Mouse (Mus musculus): ENCODE results near the gene Mypn.
A peak's percentile ranks its signal among the peaks of the same experiment; 100 is the strongest.

Mypn gene

DNA sequence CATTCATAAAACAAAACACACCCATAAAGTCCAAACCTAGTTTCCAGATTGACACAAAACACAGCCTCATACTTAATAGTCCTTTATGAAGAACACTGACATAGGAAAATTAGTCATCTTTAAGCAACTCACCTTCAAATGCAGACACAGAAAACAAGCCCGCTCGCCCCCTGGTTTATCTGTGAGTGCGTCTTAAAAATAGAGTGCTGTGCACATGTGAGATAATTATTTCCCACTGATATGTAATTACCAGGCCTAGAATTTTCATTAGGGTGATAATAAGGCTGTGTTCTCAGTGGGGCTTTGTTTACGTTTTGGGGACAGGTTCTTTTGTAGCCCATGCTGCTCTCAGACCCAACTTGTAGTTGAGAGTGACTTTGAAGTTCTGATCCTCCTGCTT lies 4.7 kb downstream of the Mypn start:
- DNase-seq (ENCODE audit: low read depth, low spot score) = no peak

DNA sequence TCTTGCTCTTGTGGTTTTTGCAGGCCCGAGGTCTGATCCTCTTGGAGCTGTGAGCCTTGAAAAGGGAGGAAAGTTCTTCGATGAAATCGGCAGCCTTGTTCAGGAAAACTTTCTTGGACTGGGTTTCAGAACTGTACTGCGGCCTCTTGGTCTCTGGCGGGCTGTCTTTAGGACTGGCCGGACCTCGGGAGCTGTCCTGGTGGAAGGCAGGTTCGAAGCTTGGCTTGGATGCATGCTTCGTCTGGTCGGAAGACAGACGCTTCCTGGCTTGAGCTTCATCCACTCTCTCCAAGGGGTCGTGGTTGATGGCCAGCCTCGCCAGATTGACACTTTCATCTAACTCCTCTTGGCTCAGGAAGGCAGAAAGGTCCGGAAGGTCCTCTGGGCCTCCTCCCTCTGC lies 11.0 kb downstream of the Mypn start:
- DNase-seq (ENCODE audit: low read depth, low spot score) = no peak

DNA sequence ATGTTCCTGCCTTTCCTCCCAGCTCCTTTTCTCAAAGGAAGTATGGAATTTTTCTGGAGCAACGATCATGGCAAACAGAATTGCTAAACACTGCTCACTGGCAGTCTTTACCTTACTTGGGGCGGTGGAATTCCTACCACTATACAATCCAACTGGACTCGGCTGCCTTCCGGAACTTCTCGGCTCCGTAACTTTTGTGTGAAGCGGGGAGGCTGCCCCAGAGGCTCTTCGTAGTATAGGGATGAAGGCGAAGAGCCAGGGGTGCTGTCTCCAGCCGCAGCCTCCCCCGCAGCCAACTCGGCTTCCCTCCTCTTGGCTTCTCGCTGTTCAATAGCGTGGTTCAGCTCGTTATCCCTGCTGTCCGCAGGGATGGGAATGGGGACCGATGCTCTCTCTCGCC lies 11.5 kb downstream of the Mypn start:
- no peak for DNase-seq (ENCODE audit: low read depth, low spot score)

DNA sequence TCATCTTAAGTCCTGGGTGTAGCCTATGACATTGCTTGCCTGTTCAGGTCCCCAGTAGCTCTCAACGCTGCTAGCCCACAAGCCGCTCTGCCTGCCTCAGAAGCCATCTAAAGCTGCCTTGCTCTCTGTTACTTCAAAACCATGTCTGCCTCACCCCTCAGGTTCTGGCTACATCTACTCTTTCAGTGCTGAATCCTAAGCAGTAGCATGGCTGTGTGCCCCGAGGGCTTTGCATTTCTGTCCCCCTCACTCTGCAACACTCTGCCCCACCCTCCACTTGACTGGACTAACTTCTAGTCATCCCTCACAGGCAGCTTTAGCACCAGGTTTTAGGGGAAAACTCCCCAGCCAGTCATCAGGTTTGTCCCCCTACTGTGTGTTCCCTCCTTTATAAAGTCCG lies 19.3 kb downstream of the Mypn start:
- DNase-seq (ENCODE audit: low read depth, low spot score) = no peak

DNA sequence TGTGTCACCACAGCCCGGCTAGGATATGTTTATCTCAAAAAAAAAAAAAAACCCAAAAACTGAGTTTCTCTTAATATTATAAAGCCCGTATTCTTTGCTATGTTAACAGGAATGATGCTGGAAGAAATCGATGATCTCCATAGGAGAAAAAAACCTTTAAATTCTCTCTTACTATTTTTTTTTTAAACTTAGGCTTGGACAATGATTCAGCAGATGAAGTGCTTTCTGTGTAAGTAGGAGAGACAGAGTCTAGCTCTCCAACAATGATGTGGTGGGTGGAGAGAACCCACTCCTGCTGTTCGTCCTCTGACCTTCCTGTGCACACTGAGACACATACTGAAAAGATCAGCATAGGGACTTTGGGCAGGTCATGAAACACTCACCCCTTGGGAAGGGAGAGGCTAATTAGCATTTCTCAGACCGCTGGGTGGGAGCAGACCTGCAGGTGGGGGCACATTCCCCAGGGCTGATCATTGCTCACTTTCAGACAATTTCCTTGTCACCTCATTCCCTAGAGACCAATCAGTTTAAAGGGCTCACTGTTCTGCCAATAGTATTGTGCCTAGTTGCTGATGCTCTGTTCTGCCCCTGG lies 21.5 kb downstream of the Mypn start:
- DNase-seq (ENCODE audit: low read depth, low spot score) = no peak

DNA sequence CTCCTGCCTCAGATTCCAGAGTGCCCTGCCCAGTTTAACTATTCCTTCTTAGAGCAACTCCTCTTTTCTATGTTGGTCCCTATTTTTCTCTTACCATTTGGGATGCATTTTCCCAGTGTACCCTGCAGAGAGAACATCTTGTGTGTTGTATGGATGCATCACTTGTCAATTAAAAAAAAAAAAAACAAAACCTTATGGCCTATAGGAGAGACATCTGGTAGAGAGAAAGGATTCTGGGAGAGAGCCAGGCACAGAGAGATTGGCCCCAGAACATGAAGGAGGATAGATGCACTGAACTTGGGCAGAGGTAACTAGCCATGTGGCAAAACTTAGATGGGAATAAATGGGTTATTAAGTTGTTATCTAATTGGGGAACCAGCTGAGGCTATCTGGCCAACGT lies 22.6 kb downstream of the Mypn start:
- DNase-seq (ENCODE audit: low read depth, low spot score) = no peak

DNA sequence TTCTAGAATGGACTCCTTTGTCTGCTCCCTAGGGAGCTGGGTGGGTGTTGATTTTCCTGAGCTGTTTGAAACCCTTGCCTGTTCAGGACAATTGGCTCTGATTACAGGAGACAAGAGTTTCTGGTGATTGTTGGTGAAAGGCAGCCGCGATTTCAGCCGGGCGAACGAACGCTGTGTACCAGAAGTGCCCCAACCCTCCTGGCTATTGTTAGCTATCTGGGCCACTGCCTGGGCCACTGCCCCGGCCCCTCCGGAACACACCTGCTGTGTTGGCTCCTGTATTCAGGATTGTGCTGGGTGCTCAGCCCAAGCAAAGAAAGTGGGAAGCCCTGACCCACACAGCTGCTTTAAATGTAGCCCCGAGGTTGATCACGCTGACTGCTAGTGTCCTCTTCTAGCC lies 24.2 kb downstream of the Mypn start:
- DNase-seq (ENCODE audit: low read depth, low spot score) = no peak

DNA sequence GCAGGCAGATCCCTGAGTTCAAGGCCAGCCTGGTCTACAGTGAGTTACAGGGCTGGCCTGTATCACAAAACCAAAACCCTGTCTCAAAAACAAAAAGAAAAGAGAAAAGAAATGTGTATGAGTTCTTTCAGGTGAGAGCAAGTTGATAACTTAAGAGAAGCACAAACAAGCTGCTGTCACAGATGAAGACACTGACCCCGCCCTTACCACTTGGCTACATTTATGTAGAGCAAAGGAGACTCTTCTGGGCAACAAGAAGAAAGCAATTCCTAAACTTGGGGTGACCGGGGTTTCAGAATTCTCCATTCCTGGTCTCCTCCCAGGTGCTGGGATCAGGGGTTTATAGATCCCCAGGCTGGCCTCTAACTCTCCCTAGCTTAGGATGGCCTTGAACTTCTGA lies 25.4 kb downstream of the Mypn start:
- DNase-seq (ENCODE audit: low read depth, low spot score) = no peak

DNA sequence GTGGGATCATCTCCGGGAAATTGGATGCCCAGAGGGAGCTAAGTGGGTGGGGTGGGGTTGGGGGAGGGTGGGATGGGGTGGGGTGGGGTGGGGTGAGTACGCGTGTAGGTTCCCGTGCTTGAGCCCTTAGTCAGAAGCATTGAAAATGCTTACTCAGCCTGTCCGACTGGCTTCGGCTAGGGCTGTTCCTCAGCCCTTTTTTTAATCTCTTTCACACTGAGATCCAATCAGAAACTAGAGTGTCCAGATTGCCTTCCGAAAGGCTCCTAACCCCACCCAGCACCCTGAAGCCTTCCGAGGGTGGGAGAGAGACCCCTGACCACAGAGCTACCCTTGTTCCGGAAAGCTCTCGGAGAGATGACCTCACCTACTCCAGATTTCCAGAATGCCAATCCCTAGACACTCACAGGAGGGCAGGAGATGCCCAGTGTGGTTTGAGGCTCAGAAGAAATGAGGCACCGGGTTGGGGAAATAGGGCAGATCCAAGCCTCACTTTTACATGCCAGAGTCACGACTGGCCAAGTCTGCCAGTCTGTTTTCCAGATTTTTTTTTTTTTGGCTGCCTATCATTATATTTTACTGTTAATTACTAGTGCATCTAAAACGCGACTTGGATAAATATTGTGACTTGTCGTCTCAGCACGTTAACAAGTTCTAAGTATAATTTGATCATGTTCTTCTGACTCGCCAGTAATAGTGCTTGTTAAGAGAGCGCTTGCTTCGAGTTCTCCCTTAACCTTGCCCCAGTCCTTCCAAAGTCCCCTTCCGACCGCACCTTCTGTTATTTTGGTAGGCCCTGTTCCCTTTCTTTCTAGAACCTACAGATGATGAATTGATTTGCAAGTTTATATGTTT lies 26.2 kb downstream of the Mypn start:
- DNase-seq (ENCODE audit: low read depth, low spot score) = peak; percentile 15

DNA sequence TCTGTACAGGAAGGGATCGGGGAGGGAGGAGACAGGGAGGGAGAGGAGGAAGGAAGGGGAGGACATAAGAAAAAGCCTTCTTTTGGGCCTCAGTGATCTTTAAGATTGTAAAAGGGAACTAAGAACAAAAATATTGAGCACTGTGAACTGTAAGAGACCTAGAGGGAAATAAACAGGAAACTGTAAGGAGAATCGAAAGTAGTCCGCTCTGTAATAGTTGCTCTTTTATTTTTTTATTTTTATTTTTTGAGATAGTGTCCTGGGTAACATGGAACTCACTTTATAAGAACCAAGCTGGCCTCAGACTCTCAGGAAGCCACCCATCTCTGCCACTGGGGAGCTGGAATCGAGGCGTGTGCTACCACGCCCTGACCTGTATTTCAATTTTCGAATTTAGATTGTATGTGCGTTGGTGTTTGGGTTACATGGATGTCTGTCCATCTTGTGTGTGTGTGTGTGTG lies 27.3 kb downstream of the Mypn start:
- DNase-seq (ENCODE audit: low read depth, low spot score) = peak; percentile 56

DNA sequence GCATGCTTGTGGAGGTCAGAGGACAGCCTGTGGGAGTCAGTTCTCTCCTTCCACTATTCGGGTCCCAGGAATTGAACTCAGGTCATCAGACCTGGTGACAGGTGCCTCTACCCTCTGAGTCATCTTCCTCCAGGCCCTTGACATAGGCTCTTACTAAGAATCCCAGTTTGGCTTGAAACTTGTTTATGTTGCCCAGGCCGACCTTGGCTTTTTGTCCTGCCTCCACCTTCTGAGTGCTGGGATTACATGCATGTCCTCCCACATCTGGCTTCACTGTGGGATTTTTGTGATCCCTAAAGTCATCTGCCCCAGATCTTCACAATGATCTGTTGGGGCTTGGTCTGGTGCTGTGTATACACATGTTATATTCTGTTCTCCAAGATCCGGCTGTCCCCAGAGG lies 31.7 kb downstream of the Mypn start:
- no peak for DNase-seq (ENCODE audit: low read depth, low spot score)

DNA sequence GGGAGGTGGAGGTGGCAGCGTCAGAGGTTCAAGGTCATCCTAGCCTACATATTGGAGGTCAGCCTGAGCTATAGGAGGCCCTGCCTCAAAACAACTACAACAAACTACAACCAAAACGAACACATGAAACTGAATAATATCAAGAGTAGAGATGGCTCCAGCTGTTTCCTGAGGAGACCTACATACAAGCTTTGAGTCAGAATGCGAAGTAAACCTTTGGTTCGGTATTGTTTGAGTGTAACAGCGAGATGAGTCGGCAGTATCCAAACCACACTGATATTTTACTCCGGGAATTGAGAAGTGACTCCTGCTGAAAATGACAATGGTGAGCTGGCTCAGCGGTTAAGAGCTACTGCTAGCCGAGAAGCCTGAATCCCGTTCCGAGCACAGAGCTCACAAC lies 34.2 kb downstream of the Mypn start:
- DNase-seq (ENCODE audit: low read depth, low spot score) = no peak

DNA sequence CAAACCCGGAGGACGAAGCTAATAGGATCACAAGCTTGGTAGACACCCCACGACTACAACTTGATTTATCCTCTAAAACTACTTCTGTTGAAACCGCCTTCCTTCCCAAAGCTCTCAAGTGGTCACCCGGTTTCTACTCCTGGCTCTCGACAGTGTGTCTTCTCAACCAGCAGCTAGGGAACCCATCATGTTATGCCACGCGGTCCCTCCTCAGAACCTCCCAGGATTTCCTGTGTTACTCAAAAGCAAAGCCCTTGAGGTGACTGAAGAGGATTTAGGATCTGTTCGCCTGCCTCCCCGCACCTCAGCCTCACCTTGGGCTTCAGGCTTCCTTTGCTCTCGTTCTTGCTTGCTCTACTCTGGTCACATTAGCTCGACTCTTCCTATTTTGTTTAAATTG lies 35.6 kb downstream of the Mypn start:
- DNase-seq (ENCODE audit: low read depth, low spot score) = no peak

DNA sequence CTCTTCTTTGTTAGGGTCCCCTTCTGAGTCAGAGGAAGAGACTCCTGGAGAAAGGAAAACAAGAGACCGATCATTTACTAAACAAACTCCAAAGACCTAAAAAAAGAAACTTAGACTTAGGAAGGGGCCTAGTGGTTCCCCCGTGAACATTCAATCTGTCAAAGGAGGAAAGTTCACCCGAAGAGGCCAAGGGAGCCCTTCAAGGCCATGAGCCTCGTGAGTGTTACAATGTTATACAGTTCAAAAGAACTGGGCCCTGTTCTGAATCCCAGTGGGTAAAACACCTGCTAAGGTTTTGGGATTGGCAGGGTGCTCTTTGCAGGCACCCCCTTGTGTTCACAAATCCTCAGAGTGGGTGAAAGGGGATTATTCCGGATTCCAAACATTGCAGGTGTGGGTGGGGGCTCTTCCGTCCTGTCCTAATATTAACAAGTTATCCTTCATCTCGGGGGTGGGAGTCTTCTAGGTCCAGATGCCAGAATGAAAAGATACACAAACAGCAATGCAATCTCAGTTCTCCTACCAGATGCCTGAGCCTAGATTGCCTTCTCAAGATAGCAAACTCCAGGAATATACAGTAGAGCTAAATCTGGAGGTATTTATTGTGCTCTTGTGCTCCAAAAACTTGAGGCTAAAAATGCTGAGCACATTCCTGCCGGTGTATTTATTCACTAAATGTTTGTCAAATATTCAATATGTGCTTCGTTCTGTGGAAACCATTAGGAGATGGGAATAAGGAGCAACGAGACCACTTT lies 36.3 kb downstream of the Mypn start:
- no peak for DNase-seq (ENCODE audit: low read depth, low spot score)

DNA sequence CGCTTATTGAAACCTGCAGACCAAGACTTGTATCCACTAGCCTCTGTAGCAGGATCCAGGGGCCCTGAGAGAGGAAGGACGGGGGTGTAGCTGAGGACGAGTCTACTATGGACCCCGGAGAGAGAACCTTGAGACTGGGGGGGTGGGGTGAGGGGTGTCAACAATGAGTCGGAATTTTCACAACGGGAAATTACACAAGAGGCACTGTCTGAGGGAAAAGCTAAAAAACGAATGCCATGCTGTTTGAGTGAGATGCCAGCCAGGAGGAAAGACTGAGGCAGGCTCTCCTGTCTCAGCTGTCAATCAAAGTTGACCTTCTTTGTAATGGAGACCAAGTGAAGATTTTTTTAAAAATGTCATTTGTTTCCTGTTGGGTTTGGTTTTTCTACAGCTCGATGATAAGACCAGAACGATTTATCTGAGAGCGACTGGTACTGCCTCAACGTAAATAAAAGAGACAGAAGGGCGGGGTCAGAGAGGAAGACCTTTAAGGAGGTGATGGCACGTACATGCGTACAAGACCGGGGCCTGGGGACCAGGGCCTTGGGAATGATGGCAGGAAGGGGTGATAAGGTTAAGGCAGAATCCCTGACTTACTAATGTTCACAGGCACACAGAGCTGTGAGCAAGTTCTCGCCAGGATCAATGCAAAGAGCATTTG lies 37.9 kb downstream of the Mypn start:
- DNase-seq (ENCODE audit: low read depth, low spot score) = no peak

DNA sequence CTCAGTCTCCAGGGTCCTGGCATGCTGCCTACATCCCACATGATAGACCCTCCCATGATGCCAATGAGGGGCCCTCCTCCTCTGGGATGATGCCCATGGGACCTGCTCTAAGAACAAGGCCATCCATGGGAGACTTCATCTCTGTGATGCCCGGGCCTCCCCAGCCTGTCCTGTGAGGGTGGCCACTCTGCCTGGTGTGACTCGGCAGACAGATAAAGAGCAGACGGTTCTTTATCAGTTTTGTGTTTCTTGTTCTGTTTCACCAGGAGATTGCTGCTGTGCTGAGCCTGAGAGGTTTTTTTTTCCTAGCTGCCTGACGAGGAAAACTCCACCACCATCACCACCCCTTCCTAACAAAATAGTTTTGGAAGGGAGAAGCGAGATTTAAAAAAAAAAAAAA lies 42.5 kb downstream of the Mypn start:
- DNase-seq (ENCODE audit: low read depth, low spot score) = no peak

DNA sequence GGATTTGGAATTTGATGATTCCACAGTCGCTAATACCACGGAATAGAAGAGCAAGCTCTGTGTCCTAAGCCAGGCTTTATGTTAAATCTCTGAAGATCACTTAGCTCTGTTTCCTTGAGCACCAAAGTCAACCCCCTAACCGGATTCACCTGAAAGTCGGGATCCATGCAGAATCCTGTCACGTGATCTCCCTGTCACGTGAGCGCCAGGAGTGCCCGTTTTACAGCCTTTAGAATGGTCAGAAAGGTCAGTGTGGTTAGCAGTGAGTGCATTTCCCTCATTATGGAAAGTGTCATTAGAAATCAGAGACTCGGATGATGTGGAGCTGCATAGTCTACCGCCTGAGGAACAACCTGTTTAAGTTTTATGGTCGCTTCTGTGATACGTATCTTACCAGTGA lies 43.1 kb downstream of the Mypn start:
- no peak for DNase-seq (ENCODE audit: low read depth, low spot score)

DNA sequence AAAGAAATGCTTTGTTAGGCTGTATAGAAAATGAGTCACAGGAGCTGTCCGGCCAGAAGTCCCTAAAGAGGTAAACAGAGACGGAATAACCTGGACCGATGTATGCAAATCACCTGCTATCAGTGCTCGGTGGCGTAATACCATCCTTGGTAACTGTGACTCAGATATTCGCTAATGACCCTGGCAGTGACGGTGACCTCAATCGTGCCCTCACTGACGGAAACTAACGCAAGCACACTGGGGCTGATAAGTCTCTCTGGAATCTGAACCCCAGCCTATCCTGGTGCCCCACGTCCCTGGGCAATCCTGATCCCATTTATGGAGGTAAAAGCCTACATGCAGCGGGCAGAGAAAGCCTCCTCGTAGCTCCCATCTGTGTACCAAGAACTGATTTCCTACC lies 45.6 kb downstream of the Mypn start:
- DNase-seq (ENCODE audit: low read depth, low spot score) = no peak

DNA sequence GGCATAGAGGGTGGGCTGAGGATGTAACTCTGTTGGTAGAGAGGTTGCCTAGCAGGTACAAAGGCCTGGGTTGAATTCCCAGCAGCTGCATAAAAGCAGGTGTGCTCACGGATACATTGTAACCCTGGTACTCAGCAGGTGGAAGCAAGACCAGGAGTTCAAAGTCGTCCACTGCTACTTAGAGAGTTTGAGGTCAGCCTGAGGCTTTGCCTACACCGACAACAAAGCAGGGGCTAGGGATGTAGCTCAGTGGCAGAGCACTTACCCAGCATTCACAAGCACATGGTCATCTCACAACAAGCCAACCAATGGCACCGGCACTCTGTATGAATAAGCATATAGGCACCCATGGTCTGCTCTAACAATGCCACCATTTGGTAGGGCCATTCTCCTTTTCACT lies 46.3 kb downstream of the Mypn start:
- no peak for DNase-seq (ENCODE audit: low read depth, low spot score)

DNA sequence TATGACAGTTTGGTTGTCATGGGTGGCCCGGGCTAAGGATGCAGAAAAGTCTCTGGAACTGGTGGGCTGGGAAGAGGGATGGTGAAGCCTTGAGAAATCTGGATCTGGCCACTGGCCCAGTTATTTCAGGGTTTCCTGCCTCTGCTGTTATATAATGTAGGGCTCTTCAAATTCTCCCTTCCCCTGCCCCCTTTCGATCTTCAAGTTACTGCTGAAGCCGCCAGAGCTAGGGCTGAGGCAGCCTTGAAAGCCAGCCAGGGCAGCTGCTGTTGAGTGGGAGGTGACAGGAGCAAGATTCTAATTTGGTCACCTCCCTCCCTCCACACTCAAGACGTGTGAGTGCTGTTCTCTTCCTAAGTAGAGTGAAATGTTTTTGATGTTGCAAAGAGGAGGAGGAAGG lies 46.8 kb downstream of the Mypn start:
- DNase-seq (ENCODE audit: low read depth, low spot score) = no peak

DNA sequence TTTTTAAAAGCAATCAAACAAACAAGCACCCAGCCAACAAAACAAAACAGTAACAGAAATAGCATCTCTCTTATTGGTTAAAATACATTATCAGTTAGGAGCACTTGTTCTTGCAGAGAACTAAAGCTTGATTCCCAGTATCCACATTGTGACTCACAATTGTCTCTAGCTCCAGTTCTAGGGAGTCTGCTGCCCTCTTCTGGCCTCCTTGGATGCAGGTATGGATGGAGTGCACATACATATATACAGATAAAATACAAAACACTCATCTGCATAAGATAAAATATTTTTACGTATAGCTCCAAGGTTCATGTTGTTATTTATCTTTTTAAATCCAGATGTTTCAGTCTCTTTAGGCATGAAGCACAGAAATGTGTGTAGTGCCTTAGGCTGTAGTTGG lies 47.4 kb downstream of the Mypn start:
- no peak for DNase-seq (ENCODE audit: low read depth, low spot score)

DNA sequence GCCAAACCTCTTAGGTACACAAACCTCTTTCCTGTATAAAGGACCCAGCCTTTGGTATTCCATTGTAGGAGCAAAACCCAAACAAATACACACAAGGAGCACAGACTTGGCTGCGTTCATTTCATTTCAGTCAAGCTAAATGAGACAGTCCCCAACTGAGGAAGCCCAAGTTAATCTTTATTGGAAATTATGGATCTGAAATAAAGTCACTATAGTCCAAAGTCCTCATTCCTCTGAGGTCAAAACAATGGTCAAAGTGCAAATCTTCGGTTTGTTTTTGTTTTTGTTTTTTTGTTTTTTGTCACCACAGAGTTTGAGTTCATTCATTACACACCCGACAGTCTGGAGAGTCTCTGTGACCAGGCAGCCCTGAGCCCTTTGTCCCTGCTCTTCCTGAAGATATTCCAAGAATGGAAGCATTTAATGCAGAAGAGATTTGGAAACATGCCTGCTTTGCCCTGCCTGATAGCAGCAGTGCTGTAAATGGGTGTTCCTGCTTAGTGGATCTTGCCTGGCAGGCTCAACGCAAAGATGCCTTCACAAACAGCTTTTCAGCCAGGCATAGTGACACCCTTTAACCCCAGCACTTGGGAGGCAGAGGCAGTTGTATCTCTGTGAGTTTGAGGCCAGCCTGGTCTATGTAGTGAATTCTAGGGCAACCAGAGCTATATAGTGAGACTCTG lies 47.9 kb downstream of the Mypn start:
- DNase-seq (ENCODE audit: low read depth, low spot score) = no peak
